Mouse (Mus musculus): ENCODE measurements around the gene Acbd4. TPM values are rescaled to one million over a fixed set of nuclear protein-coding genes. Genes with fewer than 3 reads are reported as not detected.

Gene Acbd4
- total RNA-seq, 2 experiments from 2014 or later: 70.0 to 80.0 TPM

GRCm38 (mm10) chr11:103078131-103078530 is 23.4 kb upstream of the Acbd4 start:
- DNase-seq (ENCODE audit: extremely low spot score in 1 of 2, low spot score in 2 of 2): no peak
- intact Hi-C loops (cut with DNase I): no loop called here

DNA sequence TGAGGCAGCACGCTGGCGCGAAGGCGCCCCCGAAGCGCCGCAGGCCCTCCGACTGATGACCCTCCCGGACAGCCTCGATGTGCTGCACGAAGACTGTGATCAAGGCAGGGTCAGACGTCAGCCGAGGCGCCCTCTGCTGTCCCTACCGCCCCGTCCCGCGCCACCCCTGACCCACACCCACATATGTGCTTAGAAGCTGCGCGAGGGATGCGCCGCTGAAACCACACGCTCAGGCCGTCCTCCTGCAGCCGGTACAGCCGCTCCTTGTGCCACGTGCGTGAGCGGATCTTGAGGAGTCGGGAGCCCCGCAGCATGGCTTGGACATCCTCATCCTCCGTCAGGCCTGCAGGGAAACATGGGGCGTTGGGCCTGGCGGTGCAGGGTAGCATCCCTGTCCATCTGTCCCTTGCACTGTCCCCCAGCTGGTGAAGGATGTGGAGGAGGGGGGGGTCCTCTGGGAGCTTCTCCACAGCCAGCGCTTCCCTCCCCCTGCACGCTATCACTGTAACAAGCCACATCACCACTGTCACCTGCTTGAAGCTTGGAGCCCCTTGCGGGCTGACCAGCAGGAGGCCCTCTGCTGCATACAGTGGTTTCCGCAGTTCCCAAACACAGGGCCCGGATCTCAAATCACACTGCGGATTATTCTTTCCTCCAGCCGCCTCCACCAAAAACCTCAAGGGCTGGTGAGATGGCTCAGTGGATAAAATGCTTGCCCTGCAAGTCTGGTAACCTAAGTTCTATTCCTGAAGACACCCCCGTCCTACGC is 21.0 kb upstream of the Acbd4 start:
- intact Hi-C loops (cut with DNase I): no loop called here
- no peak for DNase-seq (ENCODE audit: extremely low spot score in 1 of 2, low spot score in 2 of 2)

DNA sequence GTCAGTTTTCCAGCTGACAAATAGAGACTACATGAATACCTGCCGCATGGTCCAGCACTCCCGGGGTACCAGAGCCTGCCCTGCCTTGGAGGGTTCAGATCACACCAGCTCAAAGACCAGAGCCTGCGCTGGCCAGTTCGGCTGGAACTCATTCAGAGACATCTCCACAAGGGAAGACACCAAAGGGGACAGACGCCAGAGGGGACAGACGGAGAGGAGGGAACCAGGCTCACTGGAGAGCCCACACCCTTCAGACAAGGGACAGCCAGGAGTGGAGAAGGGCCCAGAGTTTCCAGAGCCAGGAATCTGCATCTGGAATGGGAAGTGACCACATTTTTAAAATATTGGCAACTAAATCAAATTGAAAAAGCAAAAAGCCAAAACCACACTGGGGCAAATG is 19.9 kb upstream of the Acbd4 start:
- no peak for DNase-seq (ENCODE audit: extremely low spot score in 1 of 2, low spot score in 2 of 2)
- intact Hi-C loops (cut with DNase I): no loop called here

- intact Hi-C loops (cut with DNase I): no loop called here
- peak in 1 of 2 experiments; percentile 43 for DNase-seq (ENCODE audit: extremely low spot score in 1 of 2, low spot score in 2 of 2)
Measured at GRCm38 (mm10) chr11:103093306-103093705, 8.2 kb upstream of the Acbd4 start.

GRCm38 (mm10) chr11:103093862-103094833 is 7.3 kb upstream of the Acbd4 start:
- DNase-seq (ENCODE audit: extremely low spot score in 1 of 2, low spot score in 2 of 2): no peak
- intact Hi-C loops (cut with DNase I): no loop called here

DNA sequence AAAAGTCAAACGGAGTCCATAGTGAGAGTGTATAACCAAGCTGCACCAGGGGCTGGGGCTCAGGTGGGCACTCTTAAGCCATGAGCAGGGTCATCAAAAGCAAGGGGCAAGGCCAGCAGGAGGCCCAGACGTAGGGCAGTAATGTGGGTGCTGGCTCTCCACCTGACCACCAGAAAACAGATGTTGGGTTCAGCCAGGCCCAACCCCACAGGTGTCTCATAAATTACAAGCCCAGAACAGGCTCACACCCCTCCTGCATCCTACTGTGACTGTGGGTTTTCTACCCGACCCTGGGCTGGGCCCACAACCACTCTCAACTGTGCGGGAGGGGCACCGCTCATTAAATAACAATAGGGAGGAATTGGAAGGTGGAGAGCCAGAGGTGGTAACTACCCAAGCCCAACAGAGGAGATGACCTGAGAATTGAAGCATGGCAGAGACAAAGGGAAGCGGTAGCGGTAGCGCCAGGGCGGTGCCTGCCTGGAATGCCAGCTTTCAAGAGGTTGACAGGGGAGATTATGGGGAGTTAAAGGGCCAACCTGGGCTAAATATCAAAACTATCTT is 6.3 kb upstream of the Acbd4 start:
- no peak for DNase-seq (ENCODE audit: extremely low spot score in 1 of 2, low spot score in 2 of 2)
- intact Hi-C loops (cut with DNase I): no loop called here

DNA sequence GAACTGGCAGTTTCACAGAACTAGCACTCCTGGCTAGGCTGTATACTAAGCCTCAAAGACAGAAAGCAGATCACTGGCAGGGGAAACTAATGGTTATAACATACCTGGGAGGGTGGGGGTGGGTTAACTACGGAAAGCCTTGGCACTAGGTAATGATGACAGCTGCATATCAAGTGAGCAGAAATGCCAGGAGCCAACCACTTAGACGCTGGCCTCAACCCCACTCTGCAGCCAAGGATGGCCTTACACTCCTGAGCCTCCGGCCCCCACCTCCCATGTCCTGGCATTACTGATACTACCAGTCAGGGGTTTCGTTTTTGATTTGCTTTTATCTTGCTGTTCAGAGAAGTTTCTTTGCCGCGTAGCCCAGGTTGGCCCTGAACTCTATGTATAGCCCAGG is 5.7 kb upstream of the Acbd4 start:
- DNase-seq (ENCODE audit: extremely low spot score in 1 of 2, low spot score in 2 of 2): no peak
- intact Hi-C loops (cut with DNase I): no loop called here

DNA sequence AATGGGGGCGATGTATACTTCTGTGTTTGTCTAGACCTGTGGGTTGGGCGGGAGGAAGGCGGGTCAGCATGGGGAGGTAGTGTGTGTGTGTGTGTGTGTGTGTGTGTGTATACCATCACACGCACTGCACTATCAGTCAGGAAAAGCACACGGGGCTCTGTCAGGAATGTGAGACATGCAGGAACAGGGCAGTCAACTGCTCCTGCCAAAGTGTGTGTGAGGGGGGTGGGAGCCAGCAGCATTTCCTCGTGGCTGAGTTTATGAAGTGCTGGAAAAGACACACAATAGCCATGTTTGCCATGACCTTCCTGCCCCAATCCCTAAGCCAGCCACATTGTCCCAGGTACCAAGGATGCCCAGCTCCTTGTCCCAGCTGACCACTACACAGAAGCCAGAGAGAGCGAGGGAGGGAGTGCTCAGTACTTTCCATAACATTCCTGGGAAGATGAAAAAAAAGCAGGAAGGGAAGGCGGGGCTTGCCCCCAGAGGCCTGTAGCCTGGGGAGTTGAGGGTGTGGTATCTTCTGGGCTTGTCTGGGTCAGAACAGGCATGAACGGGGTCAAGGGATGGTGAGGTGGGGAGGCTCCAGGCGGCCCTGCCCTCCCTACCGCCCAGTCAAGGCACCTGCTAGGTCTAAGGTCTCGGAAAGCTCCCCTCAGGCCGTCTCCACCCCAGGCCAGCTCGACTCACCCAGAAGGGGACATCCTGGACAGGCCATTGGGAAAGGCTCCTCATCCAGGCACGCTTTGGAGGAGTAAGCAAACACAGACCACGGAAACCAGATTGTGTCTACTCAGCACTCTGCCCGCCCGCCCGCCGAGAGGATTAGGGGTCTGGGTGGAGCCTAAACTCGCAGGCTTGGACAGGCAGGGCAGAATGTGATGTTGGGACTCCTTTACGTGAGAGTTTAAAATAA is 4.2 kb upstream of the Acbd4 start:
- intact Hi-C loops (cut with DNase I): no loop called here
- peak in 1 of 2 experiments; percentile 42 for DNase-seq (ENCODE audit: extremely low spot score in 1 of 2, low spot score in 2 of 2)

DNA sequence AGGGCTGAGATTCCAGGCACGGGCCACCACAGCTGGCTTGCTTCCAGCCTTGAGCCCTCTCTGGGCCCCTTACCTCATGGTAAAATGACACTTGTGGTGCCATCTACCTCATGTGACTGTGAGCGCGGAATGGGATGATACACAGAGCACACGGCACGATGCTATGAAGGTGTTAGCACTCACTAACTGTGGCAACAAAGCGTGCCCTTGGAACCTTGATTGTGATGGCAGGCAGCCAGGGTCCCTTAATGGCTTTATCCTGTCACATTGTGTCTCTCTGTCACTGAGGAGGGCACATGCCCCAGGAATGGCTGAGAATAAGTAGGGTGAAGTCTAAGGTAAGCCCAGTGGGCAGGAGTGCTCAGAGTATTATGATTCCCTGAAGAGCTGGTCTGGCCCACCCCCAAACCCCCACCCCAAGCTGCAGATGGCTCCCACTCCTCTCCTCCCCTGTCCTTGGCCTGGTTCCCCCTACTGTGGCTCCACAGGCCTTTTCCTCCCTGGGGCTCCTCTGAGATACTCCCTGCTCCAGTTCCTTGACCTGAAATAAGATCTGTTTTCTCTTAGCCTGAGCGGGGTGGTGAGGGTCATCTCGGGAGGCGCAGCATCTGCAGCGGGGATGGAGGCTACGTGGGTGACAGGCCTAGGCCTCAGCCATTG is 2.8 kb upstream of the Acbd4 start:
- intact Hi-C loops (cut with DNase I): no loop called here
- DNase-seq (ENCODE audit: extremely low spot score in 1 of 2, low spot score in 2 of 2): no peak

- no peak for DNase-seq (ENCODE audit: extremely low spot score in 1 of 2, low spot score in 2 of 2)
- intact Hi-C loops (cut with DNase I): no loop called here
Measured at GRCm38 (mm10) chr11:103099352-103099940, 2.0 kb upstream of the Acbd4 start.

DNA sequence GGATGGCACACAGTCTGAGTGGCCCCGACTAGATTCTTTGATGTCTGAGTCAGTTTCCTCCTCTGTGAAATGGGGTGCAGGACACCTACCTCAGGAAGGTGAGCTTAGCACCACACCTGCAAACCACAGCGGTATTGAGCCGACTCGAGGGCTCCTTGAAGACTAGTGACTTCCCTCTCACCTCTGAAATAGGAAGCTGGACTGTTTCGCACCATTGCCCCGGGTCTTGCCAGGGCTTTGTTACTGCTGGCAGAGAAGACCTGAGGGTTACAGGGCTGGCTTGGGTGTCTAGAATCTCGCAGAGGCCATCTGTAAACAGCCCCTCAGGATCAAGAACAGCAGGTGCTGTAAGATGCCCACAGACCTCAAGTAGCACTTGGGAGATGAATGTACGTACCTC is 1.1 kb upstream of the Acbd4 start:
- DNase-seq (ENCODE audit: extremely low spot score in 1 of 2, low spot score in 2 of 2): no peak
- intact Hi-C loops (cut with DNase I): loop anchor here (5.0 kb wide), 1 partner anchor 57 kb away; no protein-coding TSS in a partner anchor

DNA sequence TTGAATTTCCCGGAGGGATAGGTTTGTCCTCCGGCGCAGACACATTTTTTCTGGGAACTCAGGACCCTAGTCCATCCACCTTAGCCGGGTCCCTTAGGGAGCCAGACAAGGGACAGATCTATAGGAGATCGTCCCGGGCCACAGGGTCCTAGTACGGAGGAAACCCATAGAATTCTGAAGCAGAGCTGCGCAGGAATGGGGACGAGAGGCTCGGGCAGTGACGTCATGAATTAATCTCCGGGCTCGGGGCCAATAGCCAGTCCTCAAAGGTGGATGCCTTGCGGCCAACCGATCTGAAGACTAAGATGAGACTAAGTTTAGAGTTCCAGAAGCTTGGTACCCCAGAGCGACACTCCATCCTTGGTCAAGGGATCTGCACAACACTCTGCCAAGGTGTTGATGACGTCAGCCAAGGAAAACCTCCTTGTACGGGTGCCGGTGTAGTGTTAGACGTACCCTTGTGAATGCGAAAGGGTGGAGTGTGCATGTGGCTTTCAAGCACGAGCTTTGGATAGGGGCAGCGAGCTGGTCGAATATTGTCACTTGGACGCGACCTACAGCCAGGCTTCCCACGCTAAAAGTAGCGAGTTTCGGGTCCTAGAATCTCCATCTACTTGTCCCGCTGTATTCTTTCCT is 502 bp downstream of the Acbd4 start:
- intact Hi-C loops (cut with DNase I): loop anchor here (2.0 to 5.0 kb wide), 2 partner anchors 55 to 225 kb away; no protein-coding TSS in a partner anchor

GRCm38 (mm10) chr11:103102725-103103349 is 1.4 kb downstream of the Acbd4 start:
- intact Hi-C loops (cut with DNase I): loop anchor here (2.0 to 5.0 kb wide), 2 partner anchors 54 to 224 kb away; no protein-coding TSS in a partner anchor
- DNase-seq (ENCODE audit: extremely low spot score in 1 of 2, low spot score in 2 of 2): peak; percentile 94 to 96

More for the DNA sequence above, 502 bp downstream of the Acbd4 start:
- DNase-seq (ENCODE audit: extremely low spot score in 1 of 2, low spot score in 2 of 2): peak; percentile 60 to 80

DNA sequence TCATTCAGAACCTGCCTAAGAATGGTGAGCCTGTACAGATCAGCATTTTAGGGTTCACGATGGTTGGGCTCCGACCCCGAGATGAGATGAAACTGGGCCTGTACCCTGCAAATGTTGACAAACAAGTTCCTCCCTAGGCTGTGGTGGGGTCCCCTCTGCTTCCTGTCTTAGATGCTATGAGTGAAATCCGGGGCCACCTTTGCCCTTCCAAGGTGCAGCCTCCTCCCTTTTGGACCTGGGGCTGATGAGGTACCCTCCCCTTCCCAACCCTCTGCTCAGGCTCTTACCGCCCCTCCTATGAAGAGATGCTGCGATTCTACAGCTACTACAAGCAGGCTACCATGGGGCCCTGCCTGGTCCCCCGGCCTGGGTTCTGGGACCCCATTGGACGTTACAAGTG is 2.1 kb downstream of the Acbd4 start:
- intact Hi-C loops (cut with DNase I): loop anchor here (2.0 to 5.0 kb wide), 2 partner anchors 54 to 223 kb away; no protein-coding TSS in a partner anchor
- DNase-seq (ENCODE audit: extremely low spot score in 1 of 2, low spot score in 2 of 2): no peak

DNA sequence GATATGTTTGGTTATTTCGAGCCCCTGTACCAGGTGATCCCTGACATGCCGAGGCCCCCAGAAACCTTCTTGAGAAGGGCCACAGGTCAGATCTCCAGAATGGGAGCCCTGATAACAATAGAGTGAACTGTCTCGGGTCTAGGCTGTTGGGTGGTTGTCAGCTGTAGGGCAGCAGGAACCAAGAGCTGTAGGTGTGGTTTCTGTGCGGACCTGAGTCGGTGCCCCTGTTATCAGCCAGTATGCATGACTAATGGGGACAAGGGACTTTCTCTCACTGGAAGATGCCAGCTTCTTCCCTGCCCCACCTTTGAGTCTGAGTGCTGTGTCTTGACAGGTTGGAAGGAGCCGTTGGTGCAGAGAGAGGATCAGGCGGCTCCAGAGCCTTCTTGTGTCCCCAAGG is 3.0 kb downstream of the Acbd4 start:
- DNase-seq (ENCODE audit: extremely low spot score in 1 of 2, low spot score in 2 of 2): no peak
- intact Hi-C loops (cut with DNase I): loop anchor here (5.0 kb wide), 1 partner anchor 53 kb away; no protein-coding TSS in a partner anchor

DNA sequence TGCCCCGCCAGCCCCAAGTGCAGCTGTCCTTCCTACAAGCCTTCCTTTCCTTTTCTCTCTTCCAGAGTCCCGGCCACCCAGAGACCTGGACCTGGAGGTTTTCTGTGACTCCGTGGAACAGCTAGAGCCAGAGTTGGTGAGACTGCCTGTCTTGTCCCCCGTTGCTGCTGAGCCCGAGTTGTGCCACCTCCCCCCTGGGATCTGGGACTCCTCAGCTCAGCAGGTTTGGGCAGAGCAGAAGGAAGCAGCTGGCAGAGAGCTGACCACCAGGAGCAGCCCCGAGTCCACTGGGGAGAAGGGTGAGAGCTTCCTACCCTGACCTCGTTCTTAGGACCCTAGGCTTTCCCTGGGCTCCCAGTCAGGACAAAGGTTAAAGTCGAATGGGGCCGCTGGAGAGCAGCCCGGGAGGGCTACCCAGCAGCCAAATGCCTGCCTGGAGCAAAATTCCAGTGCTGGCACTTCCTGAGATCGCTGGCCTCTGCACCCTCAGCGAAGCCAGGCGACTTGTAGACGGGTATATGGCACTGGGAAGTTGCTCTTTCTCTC is 3.8 kb downstream of the Acbd4 start:
- intact Hi-C loops (cut with DNase I): no loop called here
- DNase-seq (ENCODE audit: extremely low spot score in 1 of 2, low spot score in 2 of 2): no peak

All from left cerebral cortex, postnatal 10 days (tissue).